Mouse (Mus musculus) c-Kit-positive CD71-negative TER-119-negative erythroid progenitor cells, embryonic 14.5 days (primary cell): Measurements from ENCODE around the gene Med17.
"Not testable (repeated sequence)": the region's sequence is repeated elsewhere in the genome, so short reads cannot be mapped to it uniquely, and the experiment has no call there.

Experiments used
- DNase-seq: peaks from one replicate; pipeline ENCODE4 v3.0.0-alpha.2; 2013; ENCODE audit warnings: low read depth

Gene Med17

DNA sequence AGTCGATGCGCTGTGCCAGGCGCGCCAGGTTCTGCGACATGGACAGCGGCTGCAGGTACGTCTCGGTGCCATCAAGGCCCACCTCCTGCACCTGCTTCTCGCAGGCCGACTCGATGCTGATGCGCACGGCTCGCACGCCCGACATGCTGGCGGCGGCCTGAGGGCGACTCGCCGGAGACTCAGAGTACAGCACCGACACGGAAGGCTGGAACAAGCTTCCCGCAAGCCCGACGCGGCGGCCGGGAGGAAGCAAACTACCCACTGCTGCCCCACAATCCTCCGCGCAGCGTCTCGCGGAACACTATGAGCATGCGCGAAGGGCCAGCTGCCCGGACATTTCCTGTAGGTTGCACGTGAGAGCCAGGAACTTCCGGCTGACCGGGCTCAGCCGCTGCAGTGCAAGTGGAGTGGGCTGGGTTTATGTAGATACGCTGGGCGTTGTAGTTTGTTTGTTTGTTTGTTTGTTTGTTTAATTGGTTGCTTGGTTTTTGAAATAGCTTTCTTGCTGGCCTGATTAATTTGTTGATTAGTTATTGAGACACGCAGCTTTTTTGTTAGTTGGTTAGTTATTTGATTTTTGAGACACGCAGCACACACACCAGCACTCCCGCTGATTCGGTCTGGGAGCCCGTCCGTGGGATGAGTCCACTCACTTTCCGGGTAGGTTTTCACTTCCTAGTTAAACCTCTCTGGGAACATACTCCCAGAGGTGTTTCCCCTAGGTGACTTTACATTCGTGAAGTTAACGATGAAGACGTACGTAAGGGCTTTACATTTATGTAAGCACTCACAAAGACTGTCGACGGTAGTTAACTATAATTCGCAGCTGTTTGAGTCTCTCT is at the start of gene Med17:
TSS of gene Med17 (minus strand) at position 283 of the 842 bp plus-strand sequence.
- peak; percentile 91 for DNase-seq

DNA sequence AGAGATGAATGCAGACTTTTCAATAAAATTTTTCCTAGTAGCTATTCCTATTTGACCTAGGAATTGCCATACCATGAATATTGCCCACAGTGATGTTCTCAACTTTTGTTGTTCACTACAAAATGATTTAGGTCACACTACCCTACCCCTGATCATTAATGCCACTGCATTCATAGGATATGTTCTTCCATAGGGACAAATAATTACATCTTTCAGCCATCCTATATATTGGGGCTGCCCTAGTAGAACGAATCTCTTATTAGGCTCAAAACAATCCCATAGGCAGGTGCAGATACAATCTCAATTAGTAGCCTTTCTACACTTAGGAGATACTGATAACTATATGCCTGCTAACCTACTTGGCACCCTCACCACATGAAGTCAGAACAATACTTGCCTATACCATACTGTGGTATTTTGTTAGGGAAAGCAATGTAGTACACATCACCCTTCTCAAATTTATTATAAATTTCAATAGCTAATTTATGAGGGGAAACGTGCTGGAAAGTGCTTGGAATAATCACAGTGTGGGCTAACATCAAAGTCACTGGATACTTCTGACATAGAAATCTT is 38.5 kb upstream of the Med17 start:
- DNase-seq = no peak

DNA sequence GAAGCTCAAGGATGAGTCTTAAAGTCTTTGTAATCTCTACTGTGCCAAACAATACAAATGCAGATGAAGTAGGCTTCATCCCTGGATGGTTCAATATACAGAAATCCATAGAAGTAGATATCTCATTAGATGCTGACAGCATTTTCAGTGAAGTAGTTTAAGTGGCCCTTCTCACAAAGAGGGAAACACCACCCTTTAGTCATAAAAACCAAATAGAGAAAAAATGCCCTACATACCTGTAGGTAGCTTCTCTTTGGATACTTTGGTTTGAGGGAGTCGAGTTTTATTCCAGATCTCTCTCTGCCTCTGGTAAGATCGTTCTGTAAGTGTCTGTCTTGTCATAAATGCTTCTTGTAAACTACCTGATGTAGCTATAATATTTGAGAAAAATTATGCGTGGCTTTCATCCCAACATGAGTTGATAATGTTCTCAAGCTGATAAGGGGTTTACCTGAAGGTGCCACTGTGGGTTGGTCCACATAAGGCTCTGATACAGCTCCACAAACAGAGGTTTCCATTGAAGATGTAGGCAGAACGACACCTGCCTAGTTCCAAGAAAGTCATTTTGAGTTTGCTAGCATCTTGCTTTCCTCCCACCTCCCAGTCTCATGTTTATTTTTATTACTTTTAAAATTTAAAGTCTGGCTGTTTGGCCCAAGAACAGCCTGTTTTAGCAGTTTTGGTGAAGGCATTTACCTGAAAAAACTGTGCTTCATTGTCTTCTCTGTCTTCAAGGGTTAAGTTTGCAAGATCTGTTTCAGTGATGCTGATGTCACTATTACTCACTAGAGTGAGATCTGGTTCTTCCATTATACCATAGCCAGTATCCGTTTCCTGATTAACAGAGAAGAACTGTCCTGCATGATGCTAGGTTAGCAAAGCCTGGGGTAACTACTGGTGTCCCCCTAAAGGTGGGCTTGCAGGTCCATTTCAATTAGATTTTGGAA is 37.8 kb upstream of the Med17 start:
- DNase-seq = no peak

GRCm38 (mm10) chr9:15316296-15316695 is 36.6 kb upstream of the Med17 start:
- not testable (repeated sequence) for DNase-seq

DNA sequence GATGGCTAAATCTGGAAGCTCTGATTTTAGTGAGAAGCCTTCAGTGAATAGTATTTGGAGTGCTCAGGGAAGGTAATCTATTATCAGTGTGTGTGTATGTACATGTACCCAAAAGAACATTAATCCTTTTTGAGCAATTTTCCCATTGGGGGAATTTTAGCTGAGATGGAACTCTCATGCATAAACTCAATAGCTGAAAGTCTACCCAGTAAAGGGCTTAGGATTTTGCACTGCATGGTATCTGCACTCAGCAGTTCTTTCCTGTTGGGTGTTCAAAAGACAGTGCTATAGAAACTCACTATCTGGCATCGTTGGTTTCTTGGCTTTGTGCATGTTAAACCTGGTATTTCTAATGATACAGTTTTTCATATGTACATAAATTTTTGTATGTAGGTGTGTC is 34.9 kb upstream of the Med17 start:
- no peak for DNase-seq

DNA sequence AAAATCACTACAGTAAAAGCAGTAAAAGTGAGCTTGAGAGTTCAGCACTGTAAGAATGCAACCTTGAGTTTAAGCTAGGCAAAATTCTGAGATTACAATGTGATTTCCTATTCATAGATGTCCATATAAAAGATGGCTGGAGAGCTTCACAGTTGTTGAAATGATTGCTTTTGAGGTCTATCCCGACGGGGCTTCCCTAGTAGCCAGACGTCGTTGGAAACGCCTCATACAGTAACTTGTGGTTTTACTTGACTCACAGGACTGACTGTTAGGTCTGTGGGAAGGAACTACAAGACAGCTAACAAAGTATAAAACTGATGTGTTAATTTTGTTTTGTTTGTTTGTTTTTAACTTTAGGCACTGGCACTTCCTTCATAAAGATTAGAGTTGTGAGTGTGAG is 33.9 kb upstream of the Med17 start:
- no peak for DNase-seq

- DNase-seq = no peak
Observed at GRCm38 (mm10) chr9:15312054-15312735, 32.5 kb upstream of the Med17 start.

GRCm38 (mm10) chr9:15310179-15310578 is 30.4 kb upstream of the Med17 start:
- no peak for DNase-seq

DNA sequence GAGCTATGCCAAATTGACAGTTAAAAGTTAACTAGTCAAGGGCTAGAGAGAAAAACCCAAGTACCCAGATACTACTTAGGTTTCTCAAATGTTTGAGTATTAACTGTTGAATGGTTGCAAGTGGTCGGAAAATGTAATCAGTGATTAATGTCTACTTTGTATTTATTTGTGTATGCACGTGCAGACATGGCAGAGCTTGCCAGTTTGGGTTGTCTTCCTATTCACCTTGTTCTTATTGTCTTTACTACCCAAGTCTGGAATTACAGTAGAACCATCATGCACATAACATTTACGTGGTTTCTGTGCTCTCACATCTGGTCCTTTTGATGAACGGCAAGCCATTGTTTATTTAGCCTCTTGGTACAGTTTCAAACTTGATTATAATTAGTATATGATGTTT is 29.7 kb upstream of the Med17 start:
- no peak for DNase-seq

GRCm38 (mm10) chr9:15308254-15308653 is 28.5 kb upstream of the Med17 start:
- no peak for DNase-seq

GRCm38 (mm10) chr9:15307257-15307656 is 27.5 kb upstream of the Med17 start:
- no peak for DNase-seq

DNA sequence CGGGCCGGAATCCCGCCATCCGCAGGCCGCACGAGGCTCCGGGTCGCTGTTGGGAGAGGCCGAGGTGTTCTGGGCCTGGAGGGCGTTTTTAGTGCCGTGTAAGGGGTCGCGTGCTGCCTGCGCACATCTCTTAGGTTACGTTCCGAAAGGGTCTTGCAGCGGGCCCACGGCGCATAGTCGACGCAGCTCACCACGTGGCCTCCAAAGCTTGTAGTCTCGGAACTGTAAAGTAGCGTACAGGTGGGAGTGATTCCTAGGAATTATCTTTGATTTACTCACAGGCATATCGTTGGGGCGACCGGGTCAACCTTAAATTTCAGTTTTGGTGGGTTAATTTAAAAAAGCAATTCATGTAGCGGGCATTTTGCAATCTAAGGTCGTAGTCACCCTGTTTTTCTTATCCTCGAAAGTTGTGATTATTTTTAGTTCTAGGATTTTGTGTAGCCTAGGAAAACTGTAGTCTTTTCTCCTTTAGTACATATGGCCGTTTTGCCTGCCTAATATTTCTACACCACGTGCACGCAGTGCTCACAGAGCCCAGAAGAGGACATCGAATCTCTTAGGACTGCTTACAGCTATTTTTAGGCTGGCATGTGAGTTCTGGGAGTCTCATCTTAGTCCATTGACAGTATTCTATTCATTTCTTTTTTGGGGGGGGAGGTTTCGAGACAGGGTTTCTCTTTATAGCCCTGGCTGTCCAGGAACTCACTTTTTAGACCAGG is 26.8 kb upstream of the Med17 start, which contains the start of gene 4931406C07Rik:
TSS of gene 4931406C07Rik (minus strand) at position 51 of the 722 bp plus-strand sequence.
- no peak for DNase-seq

GRCm38 (mm10) chr9:15305503-15306397 is 26.0 kb upstream of the Med17 start, which contains the start of gene Taf1d:
TSS of gene Taf1d (plus strand) at chr9:15306214.
- peak; percentile 90 for DNase-seq

DNA sequence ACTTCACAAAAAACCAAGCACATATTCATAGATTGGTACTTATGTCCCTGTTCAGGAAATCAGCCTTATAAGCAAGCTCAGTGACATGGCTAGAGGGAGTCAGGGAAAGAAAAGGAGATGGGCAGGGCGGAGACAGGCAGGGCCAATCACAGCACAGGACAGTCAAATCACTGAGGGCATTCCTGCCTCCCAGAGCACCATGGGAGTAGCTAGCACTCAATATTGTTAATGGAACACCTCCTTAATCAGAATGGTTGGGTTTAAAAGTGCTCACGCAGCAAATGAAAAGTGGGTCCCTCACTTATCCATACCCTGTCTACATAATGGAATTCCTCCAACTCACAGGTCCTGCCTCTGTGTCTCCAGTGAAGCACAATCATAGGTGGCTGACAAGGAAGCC is 23.1 kb upstream of the Med17 start:
- DNase-seq = no peak

DNA sequence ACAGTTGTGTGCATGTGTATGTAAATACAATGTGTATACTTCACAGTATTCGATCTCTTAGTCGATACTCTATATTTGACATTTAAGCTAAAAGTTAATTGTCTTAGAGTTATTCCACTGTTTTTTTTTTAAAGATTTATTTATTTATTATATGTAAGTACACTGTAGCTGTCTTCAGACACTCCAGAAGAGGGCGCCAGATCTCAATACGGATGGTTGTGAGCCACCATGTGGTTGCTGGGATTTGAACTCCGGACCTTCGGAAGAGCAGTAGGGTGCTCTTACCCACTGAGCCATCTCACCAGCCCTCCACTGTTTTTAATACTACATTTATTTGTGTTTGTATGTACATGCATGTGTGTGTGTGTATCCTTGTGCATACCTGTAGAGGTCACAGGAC is 22.3 kb upstream of the Med17 start:
- DNase-seq = not testable (repeated sequence)

DNA sequence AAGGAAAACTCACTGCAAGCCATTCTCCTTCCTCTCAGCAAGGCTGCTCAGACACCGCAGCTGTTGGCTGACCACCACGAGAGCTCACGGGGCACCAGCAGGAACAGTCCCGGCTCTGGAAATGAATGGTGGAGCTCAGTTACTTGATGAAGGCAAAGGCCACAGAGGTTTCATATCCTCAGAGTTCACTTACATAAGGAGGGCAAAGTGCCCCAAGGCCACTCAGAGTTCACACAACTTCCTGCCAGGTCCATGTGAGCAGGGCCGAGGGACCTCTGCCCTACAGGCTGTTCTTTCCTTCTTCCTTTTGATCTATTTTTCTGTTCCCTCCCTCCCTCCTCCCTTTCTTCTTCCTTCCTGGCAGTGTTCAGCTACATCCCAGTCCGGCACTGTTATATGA is 21.7 kb upstream of the Med17 start:
- no peak for DNase-seq

- DNase-seq = no peak
Observed at GRCm38 (mm10) chr9:15300056-15300455, 20.3 kb upstream of the Med17 start.

DNA sequence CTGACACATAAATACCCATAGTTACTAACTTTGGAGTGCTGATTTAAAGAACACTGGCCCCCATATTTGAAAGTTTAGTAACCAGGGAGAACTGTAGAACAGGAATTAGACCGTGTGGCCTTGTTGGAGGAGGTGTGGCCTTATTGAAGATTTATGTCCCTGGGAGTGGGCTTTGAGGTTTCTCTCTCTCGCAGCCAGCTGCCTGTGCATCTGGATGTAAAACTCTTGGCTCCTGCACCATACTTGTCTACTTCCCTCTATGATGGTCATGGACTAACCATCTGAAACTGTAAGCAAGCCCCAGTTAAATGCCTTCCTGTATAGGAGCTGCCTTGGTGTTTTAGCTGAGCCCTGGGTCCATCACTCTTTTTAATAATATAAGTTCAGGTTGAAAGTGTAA is 18.7 kb upstream of the Med17 start:
- DNase-seq = no peak

DNA sequence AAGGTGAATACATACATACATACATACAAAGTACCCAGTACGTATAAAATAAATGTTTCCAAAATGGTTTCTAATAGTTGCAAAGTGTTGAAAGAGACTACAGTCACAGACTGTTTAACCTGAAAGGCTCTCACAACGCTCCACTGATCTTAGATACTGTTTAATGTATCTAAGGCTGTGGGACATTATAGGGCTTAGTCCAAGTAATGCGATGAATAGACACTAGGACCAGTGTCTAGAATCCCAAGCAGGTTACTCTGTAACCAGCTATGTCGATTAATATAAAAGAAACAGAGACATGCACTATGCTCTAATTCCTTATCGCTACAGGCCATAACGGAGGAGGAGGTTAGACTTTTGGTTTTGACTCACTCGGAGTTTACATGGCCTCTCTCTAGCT is 17.4 kb upstream of the Med17 start:
- DNase-seq = no peak

DNA sequence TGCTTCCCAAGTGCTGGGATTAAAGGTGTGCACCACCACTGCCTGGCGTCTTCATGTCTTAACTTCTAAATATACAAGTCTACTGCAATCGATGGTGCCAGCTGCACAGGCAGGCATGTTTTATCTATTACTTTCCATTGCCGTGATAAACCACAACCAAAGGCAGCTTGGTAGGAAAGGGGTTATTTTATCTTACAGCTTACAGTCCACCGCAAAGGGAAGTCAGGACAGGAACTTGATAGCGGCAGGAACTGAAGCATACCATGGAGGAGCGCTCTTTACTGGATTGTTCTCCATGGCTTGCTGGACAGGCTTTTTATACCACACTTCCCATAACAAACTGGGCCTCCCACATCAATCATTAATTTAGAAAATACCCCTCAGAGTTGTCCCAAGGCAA is 9.5 kb upstream of the Med17 start:
- DNase-seq = peak; percentile 54
